Mouse (Mus musculus): ENCODE results near the gene Krtap4-6. TPM values are rescaled to one million over a fixed set of nuclear protein-coding genes. Genes with fewer than 3 reads are reported as not detected.

Krtap4-6 gene
- polyA plus RNA-seq, 1 experiment from 2014 or later, result not detected

DNA sequence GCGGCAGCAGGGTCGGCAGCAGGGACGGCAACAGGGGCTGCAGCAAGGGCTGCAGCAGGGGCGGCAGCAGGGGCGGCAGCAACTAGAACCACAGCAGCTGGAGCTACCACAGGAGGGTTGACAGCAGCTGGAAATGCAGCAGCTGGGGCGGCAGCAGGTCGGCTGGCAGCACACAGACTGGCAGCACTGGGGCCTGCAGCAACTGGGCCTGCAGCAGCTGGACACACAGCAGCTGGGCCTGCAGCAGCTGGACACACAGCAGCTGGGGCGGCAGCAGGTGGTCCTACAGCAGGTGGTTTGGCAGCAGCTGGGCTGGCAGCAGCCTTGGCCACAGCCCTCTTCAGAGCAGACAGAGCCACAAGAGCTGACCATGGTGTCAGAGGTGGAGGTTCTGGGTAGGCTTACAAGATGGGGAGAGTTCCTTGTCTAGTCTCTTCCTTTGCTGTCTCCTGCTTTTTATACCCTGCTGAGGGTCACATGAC lies 31.1 kb downstream of the Krtap4-6 start, which contains the start of gene Krtap4-2:
Gene Krtap4-2 (minus strand): TSS at position 432 of the 482 bp plus-strand sequence.
- Histone ChIP-seq H3K4me1 (ENCODE audit: insufficient read depth) (no peaks in the 10 kb centered on the region), H3K4me3 (ENCODE audit: low read depth, low read length) (no peak within 1 kb of the TSS), H3K9me3 (ENCODE audit: low read length) (no peaks in the 10 kb centered on the region), H3K36me3 (replicated peaks; ENCODE audit: insufficient read depth, low read length) (no peaks in the 10 kb centered on the region), H3K9ac (replicated peaks) (no peak within 1 kb of the TSS), H3K4me2 (ENCODE audit: low read depth, low read length) (no peak within 1 kb of the TSS), H3K27ac (ENCODE audit: low read depth) (no peak within 1 kb of the TSS), H3K27me3 (ENCODE audit: insufficient read depth, low read length) (no peaks in the 10 kb centered on the region)
- no peak for DNase-seq
- TF ChIP-seq CTCF (IDR thresholded peaks at IDR 0.05; ENCODE audit: low read depth), result no peak
- TF ChIP-seq EP300 (IDR thresholded peaks at IDR 0.05; ENCODE audit: low read depth), result no peak
- no peak for ATAC-seq
- 32% methylated on average over 8 of the region's 8 CpGs for WGBS (ENCODE audit: insufficient replicate concordance)

GRCm38 (mm10) chr11:99633293-99633692 lies 32.5 kb downstream of the Krtap4-6 start:
- Histone ChIP-seq H3K9ac (replicated peaks) (no peak overlapping the region), H3K27me3 (ENCODE audit: insufficient read depth, low read length) (no peaks in the 10 kb centered on the region), H3K27ac (ENCODE audit: low read depth) (no peak overlapping the region), H3K4me1 (ENCODE audit: insufficient read depth) (no peaks in the 10 kb centered on the region), H3K4me2 (ENCODE audit: low read depth, low read length) (no peak overlapping the region), H3K9me3 (ENCODE audit: low read length) (no peaks in the 10 kb centered on the region), H3K36me3 (replicated peaks; ENCODE audit: insufficient read depth, low read length) (no peaks in the 10 kb centered on the region), H3K4me3 (ENCODE audit: low read depth, low read length) (no peak overlapping the region)
- 53% methylated on average over 2 of the region's 2 CpGs for WGBS (ENCODE audit: insufficient replicate concordance)
- TF ChIP-seq EP300 (IDR thresholded peaks at IDR 0.05; ENCODE audit: low read depth), result no peak
- no peak for TF ChIP-seq CTCF (IDR thresholded peaks at IDR 0.05; ENCODE audit: low read depth)
- no peak for ATAC-seq
- DNase-seq, result no peak

GRCm38 (mm10) chr11:99630890-99631289 lies 34.9 kb downstream of the Krtap4-6 start:
- no peak overlapping the region for H3K4me3 ChIP-seq (ENCODE audit: low read depth, low read length)
- no peaks in the 10 kb centered on the region for H3K4me1 ChIP-seq (ENCODE audit: insufficient read depth)
- DNase-seq (no peak), ATAC-seq (no peak)
- no peak overlapping the region for H3K9ac ChIP-seq (replicated peaks)
- TF ChIP-seq CTCF (IDR thresholded peaks at IDR 0.05; ENCODE audit: low read depth) (no peak), EP300 (IDR thresholded peaks at IDR 0.05; ENCODE audit: low read depth) (no peak)
- no peak overlapping the region for H3K4me2 ChIP-seq (ENCODE audit: low read depth, low read length)
- no peaks in the 10 kb centered on the region for H3K27me3 ChIP-seq (ENCODE audit: insufficient read depth, low read length)
- no peaks in the 10 kb centered on the region for H3K36me3 ChIP-seq (replicated peaks; ENCODE audit: insufficient read depth, low read length)
- H3K27ac ChIP-seq (ENCODE audit: low read depth), result no peak overlapping the region
- WGBS (ENCODE audit: insufficient replicate concordance), result 63% methylated on average over 3 of the region's 3 CpGs
- H3K9me3 ChIP-seq (ENCODE audit: low read length), result no peaks in the 10 kb centered on the region

- Histone ChIP-seq H3K4me1 (ENCODE audit: insufficient read depth) (no peaks in the 10 kb centered on the region), H3K4me3 (ENCODE audit: low read depth, low read length) (no peak within 1 kb of the TSS), H3K9me3 (ENCODE audit: low read length) (no peaks in the 10 kb centered on the region), H3K4me2 (ENCODE audit: low read depth, low read length) (no peak within 1 kb of the TSS), H3K36me3 (replicated peaks; ENCODE audit: insufficient read depth, low read length) (no peaks in the 10 kb centered on the region), H3K27ac (ENCODE audit: low read depth) (no peak within 1 kb of the TSS), H3K9ac (replicated peaks) (no peak within 1 kb of the TSS), H3K27me3 (ENCODE audit: insufficient read depth, low read length) (no peaks in the 10 kb centered on the region)
- TF ChIP-seq CTCF (IDR thresholded peaks at IDR 0.05; ENCODE audit: low read depth) (no peak), EP300 (IDR thresholded peaks at IDR 0.05; ENCODE audit: low read depth) (no peak)
- ATAC-seq (no peak), DNase-seq (no peak)
- 70% methylated on average over 4 of the region's 4 CpGs for WGBS (ENCODE audit: insufficient replicate concordance)
Observed at GRCm38 (mm10) chr11:99628138-99628537, 37.6 kb downstream of the Krtap4-6 start, which contains the start of gene Krtap4-1. TSS of gene Krtap4-1 (minus strand) at chr11:99628238.

DNA sequence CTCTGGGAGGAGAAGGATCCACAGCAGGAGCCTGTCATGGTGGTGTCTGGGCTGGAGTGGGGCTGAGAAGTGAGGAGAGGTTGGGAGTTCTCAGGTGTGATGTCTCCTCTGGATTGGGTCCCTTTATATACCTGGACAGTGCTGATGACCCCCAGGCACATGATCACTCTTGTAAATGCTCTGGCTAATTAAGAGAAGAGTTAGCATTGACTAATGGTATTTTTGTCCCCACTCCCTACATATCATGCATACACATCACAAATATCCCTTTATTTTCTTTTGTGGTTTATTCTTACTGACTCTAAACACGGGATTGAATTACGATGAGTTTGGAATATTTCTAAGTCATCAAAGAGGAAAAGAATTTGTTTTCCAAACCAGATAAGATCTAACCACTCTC lies 45.4 kb downstream of the Krtap4-6 start, which contains the start of gene Gm11562:
Gene Gm11562 (minus strand): TSS at position 101 of the 400 bp plus-strand sequence.
- no peaks in the 10 kb centered on the region for H3K4me1 ChIP-seq (ENCODE audit: insufficient read depth)
- DNase-seq (no peak), ATAC-seq (no peak)
- no peak within 1 kb of the TSS for H3K4me2 ChIP-seq (ENCODE audit: low read depth, low read length)
- 71% methylated on average over 2 of the region's 2 CpGs for WGBS (ENCODE audit: insufficient replicate concordance)
- H3K9me3 ChIP-seq (ENCODE audit: low read length), result no peaks in the 10 kb centered on the region
- H3K9ac ChIP-seq (replicated peaks), result no peak within 1 kb of the TSS
- H3K36me3 ChIP-seq (replicated peaks; ENCODE audit: insufficient read depth, low read length), result no peaks in the 10 kb centered on the region
- no peak within 1 kb of the TSS for H3K27ac ChIP-seq (ENCODE audit: low read depth)
- H3K4me3 ChIP-seq (ENCODE audit: low read depth, low read length), result no peak within 1 kb of the TSS
- no peaks in the 10 kb centered on the region for H3K27me3 ChIP-seq (ENCODE audit: insufficient read depth, low read length)
- TF ChIP-seq EP300 (IDR thresholded peaks at IDR 0.05; ENCODE audit: low read depth), result no peak

Other genes starting within 250 kb of the Krtap4-6 start
- gene Krt12, start 243.7 kb downstream of the Krtap4-6 start, polyA plus RNA-seq (2015; fragmentation: Nextera tagmentation; extraction: Ambion mirVana), result not detected in 2 replicates
- gene Krt20, start 227.8 kb downstream of the Krtap4-6 start, polyA plus RNA-seq (2015; fragmentation: Nextera tagmentation; extraction: Ambion mirVana), result 13.3 and 14.5 TPM in 2 replicates
- 15.7 and 16.5 TPM in 2 replicates for gene Krt23, start 172.8 kb downstream of the Krtap4-6 start, polyA plus RNA-seq (2015; fragmentation: Nextera tagmentation; extraction: Ambion mirVana)
- not detected in 2 replicates for gene Krt39, start 144.6 kb downstream of the Krtap4-6 start, polyA plus RNA-seq (2015; fragmentation: Nextera tagmentation; extraction: Ambion mirVana)
- not detected in 2 replicates for gene Krt40, start 122.8 kb downstream of the Krtap4-6 start, polyA plus RNA-seq (2015; fragmentation: Nextera tagmentation; extraction: Ambion mirVana)
- gene Krtap3-3, start 115.1 kb downstream of the Krtap4-6 start, polyA plus RNA-seq (2015; fragmentation: Nextera tagmentation; extraction: Ambion mirVana), result not detected in 2 replicates
- not detected in 2 replicates for gene Krtap3-2, start 109.1 kb downstream of the Krtap4-6 start, polyA plus RNA-seq (2015; fragmentation: Nextera tagmentation; extraction: Ambion mirVana)
- gene Gm11939, start 106.5 kb downstream of the Krtap4-6 start, polyA plus RNA-seq (2015; fragmentation: Nextera tagmentation; extraction: Ambion mirVana), result not detected in 2 replicates
- gene Krtap3-1, start 99.3 kb downstream of the Krtap4-6 start, polyA plus RNA-seq (2015; fragmentation: Nextera tagmentation; extraction: Ambion mirVana), result not detected in 2 replicates
- gene Krtap1-5, start 84.9 kb downstream of the Krtap4-6 start, polyA plus RNA-seq (2015; fragmentation: Nextera tagmentation; extraction: Ambion mirVana), result not detected in 2 replicates
- gene Krtap1-4, start 82.3 kb downstream of the Krtap4-6 start, polyA plus RNA-seq (2015; fragmentation: Nextera tagmentation; extraction: Ambion mirVana), result not detected in 2 replicates
- not detected in 2 replicates for gene Krtap1-3, start 74.6 kb downstream of the Krtap4-6 start, polyA plus RNA-seq (2015; fragmentation: Nextera tagmentation; extraction: Ambion mirVana)
- not detected in 2 replicates for gene Krtap9-3, start 67.9 kb downstream of the Krtap4-6 start, polyA plus RNA-seq (2015; fragmentation: Nextera tagmentation; extraction: Ambion mirVana)
- not detected in 2 replicates for gene Gm11938, start 62.7 kb downstream of the Krtap4-6 start, polyA plus RNA-seq (2015; fragmentation: Nextera tagmentation; extraction: Ambion mirVana)
- not detected in 2 replicates for gene Gm11937, start 55.8 kb downstream of the Krtap4-6 start, polyA plus RNA-seq (2015; fragmentation: Nextera tagmentation; extraction: Ambion mirVana)
- not detected in 2 replicates for gene Krtap2-4, start 51.1 kb downstream of the Krtap4-6 start, polyA plus RNA-seq (2015; fragmentation: Nextera tagmentation; extraction: Ambion mirVana)
- not detected in 2 replicates for gene Gm11562, start 45.5 kb downstream of the Krtap4-6 start, polyA plus RNA-seq (2015; fragmentation: Nextera tagmentation; extraction: Ambion mirVana)
- gene Krtap4-1, start 37.7 kb downstream of the Krtap4-6 start, polyA plus RNA-seq (2015; fragmentation: Nextera tagmentation; extraction: Ambion mirVana), result not detected in 2 replicates
- gene Krtap4-2, start 30.9 kb downstream of the Krtap4-6 start, polyA plus RNA-seq (2015; fragmentation: Nextera tagmentation; extraction: Ambion mirVana), result not detected in 2 replicates
- gene Krtap4-7, start 21.9 kb downstream of the Krtap4-6 start, polyA plus RNA-seq (2015; fragmentation: Nextera tagmentation; extraction: Ambion mirVana), result not detected in 2 replicates
- not detected in 2 replicates for gene Gm11555, start 15.7 kb downstream of the Krtap4-6 start, polyA plus RNA-seq (2015; fragmentation: Nextera tagmentation; extraction: Ambion mirVana)
- not detected in 2 replicates for gene Gm11563, start 7.0 kb downstream of the Krtap4-6 start, polyA plus RNA-seq (2015; fragmentation: Nextera tagmentation; extraction: Ambion mirVana)
- gene Gm14190, start 24.8 kb upstream of the Krtap4-6 start, polyA plus RNA-seq (2015; fragmentation: Nextera tagmentation; extraction: Ambion mirVana), result not detected in 2 replicates
- not detected in 2 replicates for gene Gm14180, start 68.3 kb upstream of the Krtap4-6 start, polyA plus RNA-seq (2015; fragmentation: Nextera tagmentation; extraction: Ambion mirVana)
- not detected in 2 replicates for gene Gm11595, start 107.0 kb upstream of the Krtap4-6 start, polyA plus RNA-seq (2015; fragmentation: Nextera tagmentation; extraction: Ambion mirVana)
- not detected in 2 replicates for gene Krtap4-8, start 114.7 kb upstream of the Krtap4-6 start, polyA plus RNA-seq (2015; fragmentation: Nextera tagmentation; extraction: Ambion mirVana)
- gene Krtap4-9, start 119.2 kb upstream of the Krtap4-6 start, polyA plus RNA-seq (2015; fragmentation: Nextera tagmentation; extraction: Ambion mirVana), result not detected in 2 replicates
- not detected in 2 replicates for gene Gm11596, start 127.5 kb upstream of the Krtap4-6 start, polyA plus RNA-seq (2015; fragmentation: Nextera tagmentation; extraction: Ambion mirVana)
- gene Gm11569, start 133.0 kb upstream of the Krtap4-6 start, polyA plus RNA-seq (2015; fragmentation: Nextera tagmentation; extraction: Ambion mirVana), result not detected in 2 replicates
- not detected in 2 replicates for gene Gm11554, start 138.5 kb upstream of the Krtap4-6 start, polyA plus RNA-seq (2015; fragmentation: Nextera tagmentation; extraction: Ambion mirVana)
- not detected in 2 replicates for gene Krtap4-13, start 143.9 kb upstream of the Krtap4-6 start, polyA plus RNA-seq (2015; fragmentation: Nextera tagmentation; extraction: Ambion mirVana)
- not detected in 2 replicates for gene Gm11564, start 149.7 kb upstream of the Krtap4-6 start, polyA plus RNA-seq (2015; fragmentation: Nextera tagmentation; extraction: Ambion mirVana)
- not detected in 2 replicates for gene 2300003K06Rik, start 172.1 kb upstream of the Krtap4-6 start, polyA plus RNA-seq (2015; fragmentation: Nextera tagmentation; extraction: Ambion mirVana)
- gene Krtap4-16, start 185.6 kb upstream of the Krtap4-6 start, polyA plus RNA-seq (2015; fragmentation: Nextera tagmentation; extraction: Ambion mirVana), result not detected in 2 replicates
- gene Gm11568, start 192.0 kb upstream of the Krtap4-6 start, polyA plus RNA-seq (2015; fragmentation: Nextera tagmentation; extraction: Ambion mirVana), result not detected in 2 replicates
- not detected in 2 replicates for gene Gm11559, start 198.5 kb upstream of the Krtap4-6 start, polyA plus RNA-seq (2015; fragmentation: Nextera tagmentation; extraction: Ambion mirVana)
- gene Krtap9-1, start 207.4 kb upstream of the Krtap4-6 start, polyA plus RNA-seq (2015; fragmentation: Nextera tagmentation; extraction: Ambion mirVana), result not detected in 2 replicates
- gene Gm11567, start 213.2 kb upstream of the Krtap4-6 start, polyA plus RNA-seq (2015; fragmentation: Nextera tagmentation; extraction: Ambion mirVana), result not detected in 2 replicates
- gene Krtap31-1, start 242.0 kb upstream of the Krtap4-6 start, polyA plus RNA-seq (2015; fragmentation: Nextera tagmentation; extraction: Ambion mirVana), result not detected in 2 replicates
- not detected in 2 replicates for gene Gm11565, start 248.8 kb upstream of the Krtap4-6 start, polyA plus RNA-seq (2015; fragmentation: Nextera tagmentation; extraction: Ambion mirVana)

Data from liver, postnatal 0 days (tissue).